Mouse (Mus musculus) cortical plate, adult 2 months (tissue): ENCODE data around the gene Tarbp2.

Experiments
- CTCF ChIP-seq: fragments of 200-500 bp; IDR thresholded peaks from 2 replicates; pipeline ENCODE4 v1.5.1; 2011; ENCODE audit warnings: mild to moderate bottlenecking, control low read depth, low read length; ENCODE audit not compliant: insufficient read depth; ENCODE audit errors: extremely low read depth
- POLR2A ChIP-seq: fragments of 200-500 bp; IDR thresholded peaks from 2 replicates; pipeline ENCODE4 v1.6.1; 2011; ENCODE audit warnings: mild to moderate bottlenecking, low read length, control low read depth; ENCODE audit not compliant: insufficient read depth; ENCODE audit errors: extremely low read depth

DNA sequence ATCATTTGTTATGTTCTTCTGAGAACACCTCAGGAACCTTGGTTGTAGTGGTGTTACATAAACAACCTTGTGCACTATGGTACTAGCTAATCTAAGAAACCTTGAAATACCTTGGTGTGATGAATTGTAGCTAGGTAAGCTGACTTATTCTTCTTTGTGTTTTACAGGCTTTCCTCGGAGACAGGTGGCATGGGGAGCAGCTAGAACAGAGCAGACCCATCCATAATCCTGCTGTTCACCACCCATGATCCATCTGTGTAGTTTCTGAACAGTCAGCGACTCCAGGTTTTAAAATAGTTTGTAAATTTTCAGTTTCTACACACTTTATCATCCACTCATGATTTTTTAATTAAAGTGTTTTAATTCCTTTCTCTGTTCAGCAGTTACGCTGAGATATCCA, 19.7 kb upstream of the Tarbp2 start:
- TF ChIP-seq CTCF (no peak), POLR2A (no peak)
